Mouse (Mus musculus): ENCODE measurements at regions not wholly inside any gene's neighbourhood (a gene's known extent, or its start where the extent isn't known, plus 50 kb on each side); places are given as distances from the start of the nearest gene placed in this dataset.

- ATAC-seq (replicated peaks; ENCODE audit: low read depth, poor library complexity, severe bottlenecking): no peak
Observed at GRCm38 (mm10) chr13:112236956-112237355, 51.3 kb upstream of the Ankrd55 start.

- ATAC-seq (replicated peaks; ENCODE audit: low read depth, poor library complexity, severe bottlenecking): no peak
Observed at GRCm38 (mm10) chr13:112237377-112237776, 50.9 kb upstream of the Ankrd55 start.

GRCm38 (mm10) chr13:112237917-112238316, 50.3 kb upstream of the Ankrd55 start:
- no peak for ATAC-seq (replicated peaks; ENCODE audit: low read depth, poor library complexity, severe bottlenecking)

Data from common myeloid progenitor, adult 5-6 weeks (primary cell).